Mouse (Mus musculus) midbrain, postnatal 0 days (tissue): ENCODE data around the gene Ttc7b. TPM values are rescaled to one million over a fixed set of nuclear protein-coding genes. Genes with fewer than 3 reads are reported as not detected.

Source experiments
- ATAC-seq: fragments of 200-750 bp; cut with Nextera tagmentation; 2 replicates; pipeline ENCODE4 v1.8.0; 2017; ENCODE audit warnings: moderate number of reproducible peaks, mild to moderate bottlenecking, moderate TSS enrichment, moderate library complexity; ENCODE audit not compliant: low FRiP score
- DNase-seq: peaks from one replicate; pipeline ENCODE4 v3.0.0-alpha.2; 2015; ENCODE audit warnings: low spot score
- H3K27ac ChIP-seq: fragments of 300-500 bp; sonication (generic); 2 replicates; pipeline ENCODE4 v1.5.1; 2014; ENCODE audit warnings: low read depth, mild to moderate bottlenecking, low read length, mixed read lengths
- H3K27me3 ChIP-seq: fragments of 300-500 bp; sonication (generic); 2 replicates; pipeline ENCODE4 v1.6.1; 2014; ENCODE audit warnings: low read length, control low read depth, mixed read lengths; ENCODE audit not compliant: insufficient read depth
- H3K36me3 ChIP-seq: fragments of 300-500 bp; sonication (generic); 2 replicates; pipeline ENCODE4 v1.6.1; 2014; ENCODE audit warnings: low read length, control low read depth, mixed read lengths; ENCODE audit not compliant: insufficient read depth
- H3K4me1 ChIP-seq: fragments of 300-500 bp; sonication (generic); 2 replicates; pipeline ENCODE4 v1.6.1; 2014; ENCODE audit warnings: mild to moderate bottlenecking, control low read depth, antibody characterized with exemption, low read length, mixed read lengths; ENCODE audit not compliant: insufficient read depth
- H3K4me2 ChIP-seq: fragments of 300-500 bp; sonication (generic); 2 replicates; pipeline ENCODE4 v1.6.1; 2014; ENCODE audit warnings: low read depth, mild to moderate bottlenecking, low read length, mixed read lengths; ENCODE audit not compliant: poor library complexity, severe bottlenecking
- H3K4me3 ChIP-seq: fragments of 300-500 bp; sonication (generic); 2 replicates; pipeline ENCODE4 v1.5.1; 2014; ENCODE audit warnings: low read depth, mild to moderate bottlenecking, low read length, moderate library complexity
- H3K9ac ChIP-seq: fragments of 300-500 bp; sonication (generic); replicated peaks from 2 replicates; pipeline ENCODE4 v1.6.1; 2014; ENCODE audit warnings: mild to moderate bottlenecking, low read length, moderate library complexity, mixed read lengths; ENCODE audit not compliant: poor library complexity, severe bottlenecking
- H3K9me3 ChIP-seq: fragments of 300-500 bp; sonication (generic); 2 replicates; pipeline ENCODE4 v1.6.1; 2016; ENCODE audit warnings: low read length, control low read depth
- CTCF ChIP-seq: IDR thresholded peaks from 2 replicates; pipeline ENCODE4 v1.5.1; 2016; ENCODE audit warnings: antibody characterized with exemption, mild to moderate bottlenecking
- WGBS: fragments of 180-500 bp; shearing (Covaris S2); extraction: QIAGEN DNeasy Blood & Tissue Kit; methylation state at CpG from one replicate; pipeline ENCODE4 v1.1.7; 2014; 5-methylcytosine and 5-hydroxymethylcytosine counted together
- polyA plus RNA-seq: library from polyadenylated mRNA; unstranded; fragments of >200 nt; fragmentation: Nextera tagmentation; extraction: Ambion mirVana; gene quantifications from 2 replicates; pipeline ENCODE4 v1.2.1, GENCODE M21; 2015
- total RNA-seq: library from RNA; depleted of rRNA; stranded (reverse); fragments of >200 nt; gene quantifications from 2 replicates; pipeline ENCODE4 v1.2.3, GENCODE M21; 2014

Ttc7b gene
- total and polyA plus RNA-seq, 2 experiments from 2014 or later, result 8.7 to 38.9 TPM

- Histone ChIP-seq H3K27ac (0 out of 2 replicates have a peak overlapping the region, but pooled peaks have one; percentile 34), H3K36me3 (peaks cover 2% of the 10 kb centered on the region; the same call in 1 of the 2 replicates), H3K27me3 (no peaks in the 10 kb centered on the region), H3K4me1 (no peaks in the 10 kb centered on the region), H3K9ac (no peak overlapping the region), H3K4me2 (no peak overlapping the region), H3K9me3 (no peaks in the 10 kb centered on the region), H3K4me3 (no peak overlapping the region)
- TF ChIP-seq CTCF, result peak; percentile 72
- peak; percentile 80 for ATAC-seq
- peak; percentile 76 for DNase-seq
- WGBS, result 26% methylated on average over 3 of the region's 3 CpGs
Measured at GRCm38 (mm10) chr12:100338055-100338454, 182.6 kb downstream of the Ttc7b start.

GRCm38 (mm10) chr12:100337351-100338018 is 183.1 kb downstream of the Ttc7b start:
- Histone ChIP-seq H3K27ac (0 out of 2 replicates have a peak overlapping the region, but pooled peaks have one; percentile 34), H3K9me3 (no peaks in the 10 kb centered on the region), H3K36me3 (no peaks in the 10 kb centered on the region; the same call in 1 of the 2 replicates), H3K4me2 (no peak overlapping the region), H3K27me3 (no peaks in the 10 kb centered on the region), H3K4me1 (no peaks in the 10 kb centered on the region), H3K4me3 (no peak overlapping the region), H3K9ac (no peak overlapping the region)
- TF ChIP-seq CTCF, result peak; percentile 78
- ATAC-seq (peak; percentile 54; the same call in 1 of the 2 replicates), DNase-seq (peak; percentile 83)
- 34% methylated on average over 5 of the region's 5 CpGs for WGBS

DNA sequence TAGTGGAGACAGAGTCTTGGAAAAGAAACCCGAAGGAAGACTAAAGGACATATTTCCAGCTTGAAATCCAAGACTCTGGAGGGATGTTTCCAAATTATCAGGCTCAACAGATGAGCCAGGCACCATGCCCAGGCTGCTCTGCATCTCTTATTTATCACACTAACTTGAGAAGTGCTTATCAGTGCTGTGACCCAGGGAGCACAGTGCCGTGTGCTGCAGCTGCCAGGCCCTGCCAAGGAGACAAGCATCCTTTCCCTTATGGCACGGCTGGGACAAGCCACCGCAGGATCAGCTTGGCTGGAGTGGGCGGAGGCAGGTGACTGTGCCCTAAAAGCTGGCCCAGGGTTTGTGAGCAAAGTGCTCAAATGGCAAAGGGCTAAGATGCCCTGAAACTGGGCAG is 184.4 kb downstream of the Ttc7b start:
- DNase-seq (peak; percentile 35), ATAC-seq (no peak)
- 66% methylated on average over 5 of the region's 5 CpGs for WGBS
- no peaks in the 10 kb centered on the region for H3K27me3 ChIP-seq
- TF ChIP-seq CTCF, result no peak
- H3K36me3 ChIP-seq, result peaks cover 11% of the 10 kb centered on the region
- no peak overlapping the region for H3K4me2 ChIP-seq
- no peak overlapping the region for H3K27ac ChIP-seq
- H3K4me3 ChIP-seq, result no peak overlapping the region
- H3K4me1 ChIP-seq, result no peaks in the 10 kb centered on the region
- H3K9me3 ChIP-seq, result no peaks in the 10 kb centered on the region
- no peak overlapping the region for H3K9ac ChIP-seq

GRCm38 (mm10) chr12:100331806-100332205 is 188.8 kb downstream of the Ttc7b start:
- peaks cover 30% of the 10 kb centered on the region for H3K36me3 ChIP-seq
- H3K4me1 ChIP-seq, result no peaks in the 10 kb centered on the region
- no peak overlapping the region for H3K4me3 ChIP-seq
- H3K9me3 ChIP-seq, result no peaks in the 10 kb centered on the region
- no peak overlapping the region for H3K4me2 ChIP-seq
- H3K27me3 ChIP-seq, result no peaks in the 10 kb centered on the region
- WGBS, result 96% methylated on average over 6 of the region's 6 CpGs
- no peak overlapping the region for H3K27ac ChIP-seq
- no peak for ATAC-seq
- no peak for TF ChIP-seq CTCF
- H3K9ac ChIP-seq, result no peak overlapping the region
- DNase-seq, result no peak

GRCm38 (mm10) chr12:100330234-100330633 is 190.4 kb downstream of the Ttc7b start:
- Histone ChIP-seq H3K36me3 (peaks cover 37% of the 10 kb centered on the region), H3K9me3 (no peaks in the 10 kb centered on the region), H3K27me3 (no peaks in the 10 kb centered on the region), H3K4me3 (no peak overlapping the region), H3K4me2 (no peak overlapping the region), H3K4me1 (no peaks in the 10 kb centered on the region), H3K27ac (no peak overlapping the region), H3K9ac (no peak overlapping the region)
- ATAC-seq, result no peak
- TF ChIP-seq CTCF, result no peak
- WGBS, result 88% methylated on average over 8 of the region's 8 CpGs
- DNase-seq, result no peak

GRCm38 (mm10) chr12:100328998-100329397 is 191.6 kb downstream of the Ttc7b start:
- no peak overlapping the region for H3K27ac ChIP-seq
- no peak for DNase-seq
- H3K9me3 ChIP-seq, result no peaks in the 10 kb centered on the region
- H3K4me3 ChIP-seq, result no peak overlapping the region
- H3K9ac ChIP-seq, result no peak overlapping the region
- no peak for ATAC-seq
- peaks cover 47% of the 10 kb centered on the region for H3K36me3 ChIP-seq
- H3K4me1 ChIP-seq, result no peaks in the 10 kb centered on the region
- H3K27me3 ChIP-seq, result no peaks in the 10 kb centered on the region
- no peak overlapping the region for H3K4me2 ChIP-seq
- TF ChIP-seq CTCF, result no peak
- WGBS, result 86% methylated on average over 4 of the region's 4 CpGs
